Mouse (Mus musculus) gastrocnemius, postnatal 25 days (tissue): ENCODE results near the gene Tmem45b. TPM values are rescaled to one million over a fixed set of nuclear protein-coding genes. Genes with fewer than 3 reads are reported as not detected.
A peak's percentile ranks its signal among the peaks of the same experiment; 100 is the strongest.

Experiments
- DNase-seq: peaks from one replicate; pipeline ENCODE4 v3.0.0; 2022
- total RNA-seq, 2 experiments: library from RNA; stranded (reverse); gene quantifications; 1 replicate in 1 of 2; 2 replicates in 1 of 2; pipeline ENCODE4 v1.2.3; 2021

The Tmem45b gene
- total RNA-seq, 2 experiments from 2014 or later = 5.5 TPM; not detected in 1

DNA sequence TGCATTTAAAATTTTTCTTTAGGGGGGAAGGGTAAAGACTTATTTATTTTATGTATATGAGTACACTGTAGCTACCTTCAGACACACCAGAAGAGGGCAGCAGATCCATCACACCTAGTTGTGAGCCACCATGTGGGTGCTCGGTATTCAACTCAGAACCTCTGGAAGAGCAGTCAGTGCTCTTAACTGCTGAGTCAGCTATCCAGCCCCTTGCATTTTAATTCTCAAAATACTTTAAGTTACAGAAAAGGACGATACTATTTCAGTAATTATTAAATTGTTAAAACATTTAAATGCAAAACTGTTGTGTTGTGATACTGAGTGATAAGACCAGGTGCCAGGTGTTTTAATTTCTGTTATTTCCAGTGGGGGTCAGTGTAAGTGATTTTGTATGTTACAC, 60.0 kb downstream of the Tmem45b start:
- DNase-seq = no peak

DNA sequence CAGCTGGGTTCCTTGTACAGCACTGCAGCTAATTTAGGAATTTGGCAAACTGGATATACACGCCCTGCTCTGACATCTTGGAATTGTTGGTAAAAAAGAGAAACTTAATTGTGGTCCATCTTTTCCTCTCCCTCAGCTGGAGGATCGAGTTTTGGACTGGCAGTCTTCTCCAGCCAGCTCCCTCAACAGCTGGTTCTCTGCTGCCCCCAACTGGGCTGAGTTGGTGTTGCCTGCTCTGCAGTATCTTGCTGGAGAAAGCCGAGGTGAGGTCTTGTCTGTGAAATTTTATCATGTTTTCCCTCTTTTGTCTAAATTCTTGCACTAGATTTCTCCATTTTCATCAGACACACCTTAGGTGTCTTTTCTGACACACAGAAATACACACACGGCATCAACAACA, 63.8 kb downstream of the Tmem45b start:
- DNase-seq = peak; percentile 16

DNA sequence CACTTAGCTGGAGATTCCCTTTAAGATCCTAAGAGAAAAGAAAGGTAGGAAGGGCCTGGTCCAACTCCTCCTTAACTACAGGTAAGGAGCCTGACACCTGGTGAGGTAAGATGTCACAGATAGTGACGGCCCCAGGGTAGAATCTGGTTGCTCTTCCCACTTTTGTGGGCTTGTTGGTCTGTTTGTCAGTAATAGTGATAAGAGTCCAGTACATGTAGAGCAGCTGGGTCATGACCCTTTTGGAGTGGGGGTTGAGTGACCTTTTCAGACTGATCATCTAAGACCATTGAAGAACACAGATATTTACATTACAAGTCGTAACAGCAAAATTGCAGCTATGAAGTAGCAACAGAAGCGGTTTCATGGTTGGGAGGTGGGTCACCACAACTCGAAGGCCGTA, 77.1 kb downstream of the Tmem45b start:
- no peak for DNase-seq

DNA sequence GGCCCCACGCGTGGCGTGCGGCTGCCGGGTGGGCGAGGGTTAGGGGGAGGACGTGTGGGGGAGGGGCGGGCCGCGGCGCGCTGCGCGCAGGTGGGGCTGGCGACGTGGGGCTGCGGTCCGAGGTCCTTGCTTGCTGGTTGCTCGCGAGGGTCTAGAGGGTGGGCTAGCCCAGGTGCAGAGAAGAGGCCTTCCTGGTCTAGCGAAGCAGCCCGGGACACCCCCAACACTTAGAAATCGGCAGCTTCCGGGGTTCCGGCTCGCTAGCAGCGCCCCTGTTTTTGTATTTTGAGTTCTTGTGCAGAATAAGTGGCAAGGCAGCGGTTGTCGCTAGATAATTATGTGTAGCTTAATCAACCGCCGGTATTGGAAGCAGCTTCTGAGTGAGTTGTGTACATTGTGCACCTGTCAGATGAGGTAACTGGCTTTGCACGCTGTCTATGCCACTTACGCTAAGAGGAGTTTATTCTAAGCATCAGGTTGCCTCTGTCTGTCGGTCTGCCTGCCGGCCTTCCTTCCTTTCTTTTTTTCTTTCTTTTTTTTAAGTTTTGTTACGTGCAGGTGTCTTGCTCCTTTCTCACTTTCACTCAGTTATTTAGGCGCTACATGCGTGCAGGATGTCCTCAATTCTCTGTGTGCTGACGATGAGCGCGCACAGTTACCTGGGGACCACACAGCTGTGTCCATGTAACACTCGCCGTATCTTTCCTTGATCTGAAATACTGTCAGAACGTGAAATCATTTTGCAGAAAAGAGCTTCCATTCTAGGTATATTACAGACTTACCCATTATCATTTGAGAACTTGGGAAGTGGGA, 77.7 kb downstream of the Tmem45b start:
- no peak for DNase-seq

DNA sequence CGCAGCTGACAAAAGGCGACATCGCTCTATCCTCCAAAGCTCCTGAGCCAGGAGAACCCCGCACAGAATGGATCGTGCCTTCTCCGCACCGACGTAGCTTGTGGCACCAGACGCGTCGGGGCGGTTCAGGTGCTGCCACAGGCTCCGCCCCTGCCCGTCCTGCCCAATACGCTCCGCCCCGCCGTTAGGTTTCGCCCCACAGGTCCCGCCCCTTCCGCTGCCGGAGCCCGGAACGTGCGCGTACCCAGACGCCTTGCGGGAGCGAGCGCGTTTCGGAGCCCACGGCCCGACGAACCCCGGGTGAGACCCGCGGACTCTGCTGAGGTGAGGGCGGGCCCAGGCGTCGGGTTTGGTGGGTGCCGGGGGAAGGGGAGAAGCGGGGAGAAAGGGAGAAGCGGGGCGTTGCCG, 78.3 kb downstream of the Tmem45b start, which contains the start of gene Nfrkb:
Nfrkb (plus strand) TSS at position 246 of the 408 bp plus-strand sequence.
- DNase-seq = peak; percentile 93

DNA sequence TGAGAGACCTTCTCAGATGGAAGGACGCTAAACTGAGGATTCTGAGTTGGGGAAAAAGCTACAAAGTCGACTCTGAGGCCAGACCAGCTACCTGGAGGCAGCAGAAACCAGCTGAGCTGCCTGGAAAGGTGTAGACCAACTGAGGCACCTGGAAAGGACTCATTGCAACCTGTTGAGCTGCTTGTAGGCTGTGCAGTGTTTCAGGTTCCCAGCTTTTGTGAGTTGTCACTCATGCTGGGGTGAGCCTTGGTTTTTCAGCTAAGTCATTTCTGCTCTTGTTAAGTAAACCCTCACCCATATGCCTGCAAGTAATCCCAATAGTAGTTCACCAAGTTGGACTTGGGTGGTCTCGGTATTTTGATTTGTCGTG, 78.8 kb downstream of the Tmem45b start:
- DNase-seq = no peak

DNA sequence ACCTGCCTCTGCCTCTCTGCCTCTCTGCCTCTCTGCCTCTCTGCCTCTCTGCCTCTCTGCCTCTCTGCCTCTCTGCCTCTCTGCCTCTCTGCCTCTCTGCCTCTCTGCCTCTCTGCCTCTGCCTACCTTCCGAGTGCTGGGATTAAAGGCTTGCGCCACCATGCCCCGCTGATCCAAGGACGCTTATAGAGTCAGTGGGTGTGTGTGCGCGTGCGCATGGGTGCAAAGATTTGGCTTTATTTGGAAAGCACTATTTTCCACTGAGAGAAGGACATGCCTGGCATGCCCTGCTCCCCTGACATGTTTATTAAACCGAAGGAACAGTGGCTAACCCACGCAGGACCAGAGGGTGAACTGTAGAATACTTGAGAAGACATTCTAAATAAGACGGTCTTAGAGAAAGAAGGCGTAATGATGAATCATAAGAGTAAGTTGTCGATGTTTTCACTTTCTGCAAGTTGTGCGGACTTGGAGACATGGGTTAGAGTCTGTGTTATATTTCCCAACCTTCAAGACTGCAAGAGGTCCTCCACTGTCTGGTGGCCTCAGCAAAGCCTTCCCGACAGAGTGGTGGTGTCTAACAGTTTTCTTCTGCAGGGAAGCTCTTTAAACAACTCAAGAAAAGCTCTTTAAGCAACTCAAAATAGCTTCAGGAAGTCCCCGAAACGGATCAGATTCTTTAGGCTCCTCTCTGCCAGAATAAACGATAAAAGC, 79.3 kb downstream of the Tmem45b start:
- no peak for DNase-seq

DNA sequence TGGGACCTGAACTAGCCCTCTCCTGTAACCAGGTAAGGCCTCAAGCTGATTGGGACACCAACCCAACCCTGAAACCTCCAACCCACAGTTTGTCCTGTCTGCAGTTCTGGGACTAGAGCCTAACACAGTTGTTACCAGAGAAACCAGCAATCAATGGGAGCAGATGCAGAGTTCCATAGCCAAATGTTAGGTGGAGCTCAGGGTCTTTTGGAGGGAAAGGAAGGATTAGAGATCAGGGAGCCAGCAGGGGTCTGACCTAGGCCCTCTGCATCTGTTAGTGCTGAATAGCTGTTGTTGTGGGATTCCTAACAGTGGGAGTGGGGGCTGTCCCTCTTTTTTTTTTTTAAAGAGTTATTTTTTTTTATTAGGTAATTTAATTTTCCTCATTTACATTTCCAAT, 87.6 kb downstream of the Tmem45b start:
- DNase-seq = no peak

Other genes with a start within 250 kb of the Tmem45b start
- gene Prdm10, start 183.9 kb downstream of the Tmem45b start, total RNA-seq = 1 to 10 TPM; 3.0 to 3.7 TPM
- gene Nfrkb, start 78.3 kb downstream of the Tmem45b start, total RNA-seq = 1 to 10 TPM; 8.0 to 8.6 TPM